Mouse (Mus musculus): ENCODE measurements around the gene Tada2b. TPM values are rescaled to one million over a fixed set of nuclear protein-coding genes. Genes with fewer than 3 reads are reported as not detected.
A peak's percentile ranks its signal among the peaks of the same experiment; 100 is the strongest.

The Tada2b gene
- total RNA-seq, 1 experiment from 2014 or later: 3.7 TPM

DNA sequence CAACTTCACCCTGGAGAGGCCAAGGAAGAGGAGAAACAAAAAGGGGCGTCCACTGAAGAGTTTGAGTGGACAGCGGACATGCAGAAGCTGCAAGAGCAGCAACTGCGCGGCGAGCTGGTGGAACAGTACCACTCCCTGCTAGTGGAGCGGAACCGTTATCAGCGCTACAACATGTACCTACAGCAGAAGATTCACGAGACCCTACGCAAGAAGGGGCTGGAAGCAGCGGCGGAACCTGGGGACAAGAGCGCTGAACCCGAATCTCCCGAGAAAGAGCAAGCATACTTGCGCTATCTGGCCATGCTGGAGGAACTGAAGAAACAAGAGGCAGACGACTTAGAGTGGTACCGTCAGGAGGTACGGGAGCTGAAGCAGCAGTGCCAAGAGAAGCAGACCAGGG is 1.2 kb upstream of the Tada2b start:
- ATAC-seq (replicated peaks in 1 of 2; ENCODE audit: insufficient read depth in 1 of 2, low FRiP score in 2 of 2, low TSS enrichment in 1 of 2, low read depth in 1 of 2, poor library complexity in 2 of 2, severe bottlenecking in 2 of 2): no peak

DNA sequence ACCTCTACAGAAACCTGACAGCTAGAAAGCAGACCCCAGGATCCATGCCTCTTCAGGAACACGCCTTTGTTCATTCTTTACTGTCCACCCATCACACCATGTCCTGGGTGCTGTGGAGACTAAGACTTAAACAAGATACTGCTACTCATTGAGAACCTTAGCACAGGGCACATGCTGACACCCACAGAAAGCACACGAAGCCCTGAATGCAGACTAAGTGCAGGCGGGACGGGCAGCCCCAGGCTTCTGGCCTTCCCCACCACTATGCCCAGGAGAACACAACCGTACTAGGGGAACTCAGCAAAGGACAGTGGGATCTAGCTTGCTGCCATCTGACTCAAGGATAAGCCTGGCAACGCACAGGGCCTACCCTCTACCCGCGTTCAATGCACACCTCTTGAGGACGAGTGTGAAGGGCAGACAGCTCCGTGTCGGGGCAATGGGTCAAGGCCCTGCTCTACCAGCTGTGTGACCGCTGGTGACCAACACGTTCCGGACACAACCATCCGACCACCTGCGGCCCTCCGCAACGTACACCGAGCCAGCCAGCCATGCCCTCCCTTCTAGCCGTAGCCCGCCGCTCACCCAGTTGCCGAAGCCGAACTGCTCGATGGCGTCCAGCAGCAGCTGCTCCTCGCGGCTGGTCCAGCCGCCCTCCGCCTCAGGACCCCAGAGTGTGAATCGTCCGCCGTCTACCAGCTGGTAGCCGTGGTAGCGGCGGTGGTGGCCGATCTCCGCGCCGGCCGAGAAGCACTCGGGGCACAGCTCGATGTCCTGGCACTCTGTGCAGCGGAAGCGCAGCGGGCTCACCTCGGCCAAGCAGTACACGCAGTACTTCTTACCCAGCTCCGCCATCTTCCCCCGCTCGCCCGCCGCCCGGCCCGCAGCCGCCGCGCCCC is 633 bp downstream of the Tada2b start:
- no peak for ATAC-seq (replicated peaks in 1 of 2; ENCODE audit: insufficient read depth in 1 of 2, low FRiP score in 2 of 2, low TSS enrichment in 1 of 2, low read depth in 1 of 2, poor library complexity in 2 of 2, severe bottlenecking in 2 of 2)

DNA sequence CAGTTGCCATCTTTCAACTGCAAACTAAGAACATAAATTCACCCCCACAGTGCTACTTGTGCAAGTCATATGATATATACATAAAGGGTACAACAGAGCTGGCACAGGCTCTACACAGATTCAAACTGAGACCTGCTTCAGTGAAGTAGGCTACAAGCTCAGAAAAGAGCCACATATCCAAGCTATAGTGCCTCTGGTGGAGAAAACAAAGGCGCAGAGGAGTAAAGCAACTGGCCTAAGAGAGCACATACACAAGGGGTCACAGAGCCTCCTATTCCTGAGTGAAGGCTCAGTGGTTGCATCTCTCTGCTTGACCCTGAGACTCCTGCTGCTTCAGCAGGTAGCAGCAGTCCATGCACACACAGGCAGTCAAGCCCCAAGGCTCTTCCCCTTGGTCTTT is 3.0 kb downstream of the Tada2b start:
- no peak for ATAC-seq (replicated peaks in 1 of 2; ENCODE audit: insufficient read depth in 1 of 2, low FRiP score in 2 of 2, low TSS enrichment in 1 of 2, low read depth in 1 of 2, poor library complexity in 2 of 2, severe bottlenecking in 2 of 2)

DNA sequence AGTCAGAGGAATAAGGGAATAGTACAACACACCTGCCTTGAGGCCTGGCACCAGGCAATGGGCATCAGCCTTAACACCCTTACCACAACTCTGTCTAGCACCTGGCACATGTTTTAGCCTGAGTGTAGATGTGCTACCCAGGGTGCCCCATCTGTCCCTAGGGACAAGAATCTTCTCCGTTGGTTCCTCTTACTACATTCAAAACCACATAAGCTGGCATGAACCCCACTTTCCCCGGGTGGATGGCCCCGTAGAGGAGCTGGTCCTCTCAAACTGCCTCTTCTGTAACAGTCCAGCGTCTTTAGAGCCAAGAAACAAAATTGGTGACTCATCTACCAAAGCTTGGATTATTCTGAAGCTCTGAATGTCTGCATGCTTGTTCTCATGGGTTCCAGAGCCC is 3.7 kb downstream of the Tada2b start:
- ATAC-seq (replicated peaks in 1 of 2; ENCODE audit: insufficient read depth in 1 of 2, low FRiP score in 2 of 2, low TSS enrichment in 1 of 2, low read depth in 1 of 2, poor library complexity in 2 of 2, severe bottlenecking in 2 of 2): no peak

DNA sequence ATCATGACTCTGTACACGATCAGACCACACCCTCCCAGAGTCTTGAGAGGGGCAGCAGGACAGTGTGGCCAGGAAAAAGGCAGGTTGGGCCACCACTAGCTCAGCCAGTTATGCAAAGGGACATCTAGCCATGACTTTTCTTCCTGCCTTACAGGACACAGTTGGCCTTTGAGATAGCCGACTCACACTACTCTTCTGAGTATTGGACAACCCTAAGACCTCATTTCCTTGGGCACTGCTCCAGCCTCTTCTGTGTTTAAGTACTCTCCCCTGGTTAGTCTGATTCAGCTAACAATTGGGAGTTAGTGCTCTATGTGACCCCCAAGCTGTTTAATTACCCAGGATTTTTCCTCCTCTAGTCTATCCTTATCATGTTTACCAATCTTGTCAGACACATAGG is 4.3 kb downstream of the Tada2b start:
- no peak for ATAC-seq (replicated peaks in 1 of 2; ENCODE audit: insufficient read depth in 1 of 2, low FRiP score in 2 of 2, low TSS enrichment in 1 of 2, low read depth in 1 of 2, poor library complexity in 2 of 2, severe bottlenecking in 2 of 2)

DNA sequence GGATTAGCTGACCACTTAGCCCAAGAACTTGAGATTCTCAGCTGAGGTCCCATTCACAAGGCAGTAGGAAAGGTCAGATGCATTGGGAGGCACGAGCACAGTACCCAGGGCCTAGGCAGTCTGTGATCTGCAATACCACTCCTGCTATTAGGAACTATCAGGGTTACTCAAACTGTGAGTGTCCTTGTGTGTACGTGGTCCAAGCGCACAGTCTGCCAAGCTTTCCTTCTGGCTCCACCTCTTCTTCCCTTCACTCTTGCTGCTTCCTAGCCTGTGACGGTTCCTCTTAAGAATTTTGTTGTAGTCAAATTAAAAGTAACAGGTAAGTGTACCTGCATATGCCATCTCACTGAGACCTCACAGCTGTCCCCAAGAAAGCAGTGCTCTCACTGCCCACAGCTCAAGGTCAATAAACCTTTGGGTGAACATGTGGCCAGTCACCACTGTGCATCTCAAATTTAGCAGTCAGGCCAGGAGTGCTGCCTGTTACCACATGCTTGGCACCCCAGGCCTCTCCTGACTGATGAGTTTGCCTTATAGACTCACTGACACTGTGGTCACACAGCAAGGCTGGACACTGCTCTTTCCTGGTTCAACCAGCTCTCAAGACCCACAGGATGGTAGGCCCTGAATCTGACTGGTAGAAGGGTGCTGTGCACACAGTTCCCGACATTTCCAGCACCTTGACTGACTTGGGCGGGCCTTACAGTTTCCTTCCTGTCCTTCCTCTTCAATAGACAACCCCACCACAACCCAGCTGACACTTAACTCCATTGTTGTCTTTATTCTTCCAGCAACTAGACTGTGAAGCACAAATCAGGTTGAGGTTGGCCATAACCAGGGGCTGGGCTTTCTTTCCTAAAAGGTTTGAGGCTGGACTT is 5.3 kb downstream of the Tada2b start:
- no peak for ATAC-seq (replicated peaks in 1 of 2; ENCODE audit: insufficient read depth in 1 of 2, low FRiP score in 2 of 2, low TSS enrichment in 1 of 2, low read depth in 1 of 2, poor library complexity in 2 of 2, severe bottlenecking in 2 of 2)

DNA sequence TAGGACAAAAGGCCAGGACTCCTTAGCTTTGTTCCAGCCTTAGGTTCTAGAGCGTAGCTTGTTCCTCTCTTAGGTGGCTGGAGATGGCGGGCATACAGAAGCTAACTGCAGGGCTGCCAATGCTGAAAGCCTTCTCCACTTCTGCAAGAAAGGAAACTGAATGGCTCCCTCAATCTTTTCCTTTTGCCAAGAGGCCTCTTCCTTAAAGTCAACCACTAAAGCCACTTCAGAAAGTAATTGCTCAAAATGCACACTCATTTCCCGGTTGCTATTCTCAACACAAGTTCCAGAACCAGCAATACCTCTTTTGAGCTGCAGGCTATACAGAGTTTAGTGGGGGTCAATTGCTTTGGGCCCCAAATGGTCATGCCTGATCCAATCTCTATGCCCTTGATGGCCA is 6.6 kb downstream of the Tada2b start:
- ATAC-seq (replicated peaks in 1 of 2; ENCODE audit: insufficient read depth in 1 of 2, low FRiP score in 2 of 2, low TSS enrichment in 1 of 2, low read depth in 1 of 2, poor library complexity in 2 of 2, severe bottlenecking in 2 of 2): peak; percentile 59 to 65

DNA sequence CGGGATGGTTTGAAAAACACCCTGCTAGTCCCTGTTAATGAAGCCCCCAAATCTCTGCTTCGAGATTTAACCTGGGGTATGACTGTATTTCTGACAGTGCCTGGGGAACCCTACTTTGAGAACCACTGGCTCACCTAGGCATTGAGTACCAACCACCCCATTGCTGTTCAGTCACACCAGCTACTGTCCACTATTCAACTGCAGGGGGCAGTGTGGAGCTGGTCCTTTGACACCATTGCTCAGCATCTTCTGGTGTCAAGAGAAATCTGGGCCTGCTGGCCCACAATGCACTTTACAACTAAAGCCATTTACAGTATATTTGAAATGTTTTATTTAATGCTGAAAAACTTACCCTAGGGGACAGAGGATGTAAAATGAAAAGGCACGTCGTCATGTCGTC is 9.8 kb downstream of the Tada2b start:
- ATAC-seq (replicated peaks in 1 of 2; ENCODE audit: insufficient read depth in 1 of 2, low FRiP score in 2 of 2, low TSS enrichment in 1 of 2, low read depth in 1 of 2, poor library complexity in 2 of 2, severe bottlenecking in 2 of 2): peak; percentile 57 to 72; a peak in 3 of 4 replicates

DNA sequence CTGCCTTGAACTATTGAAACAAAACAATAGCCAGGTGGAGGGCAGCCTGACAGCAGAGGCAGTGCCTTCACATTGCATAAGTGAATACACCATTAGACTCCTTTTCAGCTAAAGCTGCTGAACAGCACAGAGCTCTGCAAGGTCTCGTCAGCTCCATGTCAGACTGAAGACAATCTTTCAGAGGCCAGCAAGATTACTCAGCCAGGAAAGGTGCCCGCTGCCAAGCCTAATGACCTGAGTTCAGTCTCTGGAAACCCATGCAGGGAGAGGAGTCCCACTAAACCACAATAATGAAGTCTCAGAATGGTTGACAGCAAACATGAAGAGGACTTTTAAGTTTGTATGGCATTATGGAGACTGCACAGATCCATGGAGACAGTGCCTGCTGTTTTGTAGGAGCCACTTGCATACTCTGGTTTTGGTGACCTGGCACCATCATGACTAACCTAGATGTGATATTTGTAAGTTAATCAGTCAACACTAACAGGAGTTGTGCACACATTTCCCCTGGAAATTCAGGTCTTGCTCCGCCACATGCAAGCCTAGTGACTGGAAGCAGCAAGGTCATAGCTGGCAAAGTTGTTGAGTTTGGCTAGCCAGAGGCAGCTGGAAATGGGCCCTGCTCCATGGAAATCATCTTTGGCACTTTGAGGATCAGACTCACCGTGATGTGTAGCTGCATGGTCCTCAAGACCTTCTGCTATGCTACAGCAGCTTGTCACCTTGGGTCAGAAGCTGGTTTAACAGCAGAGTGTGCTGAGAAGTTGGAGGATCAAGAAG is 11.0 kb downstream of the Tada2b start:
- no peak for ATAC-seq (replicated peaks in 1 of 2; ENCODE audit: insufficient read depth in 1 of 2, low FRiP score in 2 of 2, low TSS enrichment in 1 of 2, low read depth in 1 of 2, poor library complexity in 2 of 2, severe bottlenecking in 2 of 2)

DNA sequence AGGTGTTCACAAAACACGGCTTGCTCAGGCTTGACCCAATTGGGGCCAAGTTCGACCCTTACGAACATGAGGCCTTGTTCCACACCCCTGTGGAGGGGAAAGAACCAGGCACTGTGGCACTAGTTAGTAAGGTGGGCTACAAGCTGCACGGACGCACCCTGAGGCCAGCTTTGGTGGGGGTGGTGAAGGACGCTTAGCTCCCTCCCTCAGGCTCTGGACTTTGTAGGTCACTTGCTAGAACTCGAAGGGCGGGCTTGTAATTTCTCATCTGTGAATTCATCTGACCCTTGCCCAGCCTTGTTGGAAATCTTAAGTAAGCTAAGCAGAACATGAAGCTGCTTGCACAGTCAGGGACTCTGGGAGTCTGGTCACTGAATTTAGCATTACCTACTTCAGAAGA is 12.9 kb downstream of the Tada2b start:
- no peak for ATAC-seq (replicated peaks in 1 of 2; ENCODE audit: insufficient read depth in 1 of 2, low FRiP score in 2 of 2, low TSS enrichment in 1 of 2, low read depth in 1 of 2, poor library complexity in 2 of 2, severe bottlenecking in 2 of 2)

DNA sequence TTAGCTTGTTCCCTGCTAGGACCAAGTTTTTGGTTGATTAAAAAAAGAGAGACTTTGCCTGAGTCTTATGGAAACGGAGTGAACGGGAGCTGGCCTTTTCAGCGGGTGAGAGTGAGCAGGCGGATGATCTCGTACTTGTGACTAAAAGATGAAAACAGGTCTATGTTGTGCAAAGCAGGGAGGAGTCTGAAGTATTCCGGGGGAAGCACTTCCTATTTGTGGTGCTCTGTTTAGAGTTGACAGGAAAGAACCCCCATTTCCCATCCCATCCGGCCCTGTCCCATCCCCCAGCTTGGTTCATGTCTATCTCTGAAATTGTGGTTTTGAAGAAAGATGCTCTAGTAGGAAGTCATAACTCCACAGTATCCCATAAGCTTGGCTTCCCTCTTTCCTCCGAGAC is 18.2 kb downstream of the Tada2b start:
- ATAC-seq (replicated peaks in 1 of 2; ENCODE audit: insufficient read depth in 1 of 2, low FRiP score in 2 of 2, low TSS enrichment in 1 of 2, low read depth in 1 of 2, poor library complexity in 2 of 2, severe bottlenecking in 2 of 2): no peak

DNA sequence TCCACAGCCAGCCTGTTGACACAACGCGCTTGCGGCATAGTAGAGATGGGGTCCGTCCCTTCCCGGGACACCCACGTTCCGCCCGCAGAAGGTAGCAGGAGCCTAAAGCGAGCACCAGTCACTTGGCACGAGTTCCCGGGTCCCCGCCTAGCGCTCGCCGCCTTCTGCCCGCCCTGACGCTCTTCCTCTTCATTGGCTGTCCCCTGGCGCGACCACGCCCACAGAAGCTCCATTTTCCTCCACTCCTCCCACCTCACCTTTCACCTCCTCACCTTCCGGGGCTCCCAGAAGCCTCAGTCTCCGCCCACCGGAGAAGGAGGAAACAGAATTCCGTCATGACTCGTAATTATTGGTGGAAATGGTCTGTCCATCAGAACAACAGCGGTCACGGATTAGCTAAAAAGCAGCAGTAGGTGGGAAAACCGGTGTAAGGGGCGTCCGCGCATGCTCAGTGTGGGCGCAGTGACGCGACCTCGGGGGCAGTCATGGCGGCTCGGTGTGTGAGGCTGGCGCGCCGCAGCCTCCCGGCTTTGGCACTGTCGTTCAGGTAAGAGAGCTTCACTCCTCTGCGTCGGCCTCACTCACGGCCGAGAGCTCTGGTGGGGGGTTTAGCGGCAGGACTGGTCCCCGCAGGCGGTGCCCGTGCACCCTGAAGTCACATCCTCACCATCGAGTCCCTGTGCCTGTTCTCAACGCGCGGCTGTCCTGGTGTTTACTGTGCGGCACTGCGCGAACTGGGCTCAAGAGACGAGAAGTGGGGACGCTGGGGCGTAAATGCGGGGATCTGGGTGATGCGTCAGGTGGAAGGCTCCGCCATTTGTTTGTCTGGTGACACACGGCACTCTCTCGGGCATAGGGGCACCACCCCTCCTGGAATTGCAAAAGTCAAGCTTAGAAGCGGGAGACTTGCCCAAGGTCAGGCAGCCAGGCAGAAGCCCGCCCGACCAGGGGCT is 19.1 kb downstream of the Tada2b start, which contains the start of gene Grpel1:
Gene Grpel1, plus strand, starts transcription at position 290 of the 953 bp plus-strand sequence.
- ATAC-seq (replicated peaks in 1 of 2; ENCODE audit: insufficient read depth in 1 of 2, low FRiP score in 2 of 2, low TSS enrichment in 1 of 2, low read depth in 1 of 2, poor library complexity in 2 of 2, severe bottlenecking in 2 of 2): peak; percentile 93 to 96

DNA sequence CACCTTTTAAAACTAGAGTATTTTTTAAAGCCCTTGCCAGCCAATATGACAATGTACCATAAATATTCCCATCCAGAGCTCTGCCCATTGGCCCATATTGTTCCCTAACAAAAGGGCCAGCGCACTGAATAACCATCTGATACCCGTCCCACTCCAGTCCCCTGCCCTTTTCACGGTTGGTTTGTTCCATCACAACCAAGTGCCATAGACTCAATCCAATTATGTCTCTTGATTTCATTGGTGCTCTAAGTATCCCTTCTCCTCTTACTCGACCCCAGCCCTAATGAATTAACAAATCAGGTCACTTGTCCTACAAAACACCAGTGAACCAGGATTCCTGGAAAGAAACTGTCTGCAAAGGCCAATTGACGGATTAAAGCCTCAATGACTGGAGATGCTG is 20.7 kb downstream of the Tada2b start:
- ATAC-seq (replicated peaks in 1 of 2; ENCODE audit: insufficient read depth in 1 of 2, low FRiP score in 2 of 2, low TSS enrichment in 1 of 2, low read depth in 1 of 2, poor library complexity in 2 of 2, severe bottlenecking in 2 of 2): no peak

DNA sequence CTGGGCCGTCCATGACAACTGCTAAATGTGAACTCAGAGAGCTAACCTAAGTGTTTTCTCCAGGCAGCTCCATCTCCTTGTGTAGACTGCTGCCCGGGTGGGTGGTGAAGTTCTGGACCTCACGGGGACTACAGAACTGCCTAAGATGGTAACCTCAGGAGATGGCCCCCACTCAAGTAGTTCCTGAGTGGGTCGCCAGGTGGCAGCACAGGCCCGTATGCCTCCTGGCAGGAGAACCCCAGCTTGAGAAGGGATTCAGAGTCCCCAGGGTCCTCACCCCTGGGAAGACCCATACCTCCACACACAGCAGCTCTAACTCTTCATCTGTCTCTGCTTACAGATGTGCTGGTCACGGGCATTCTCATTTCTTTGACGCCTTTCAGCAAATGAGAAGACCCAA is 21.3 kb downstream of the Tada2b start:
- ATAC-seq (replicated peaks in 1 of 2; ENCODE audit: insufficient read depth in 1 of 2, low FRiP score in 2 of 2, low TSS enrichment in 1 of 2, low read depth in 1 of 2, poor library complexity in 2 of 2, severe bottlenecking in 2 of 2): peak; percentile 42 to 48; a peak in 2 of 4 replicates

DNA sequence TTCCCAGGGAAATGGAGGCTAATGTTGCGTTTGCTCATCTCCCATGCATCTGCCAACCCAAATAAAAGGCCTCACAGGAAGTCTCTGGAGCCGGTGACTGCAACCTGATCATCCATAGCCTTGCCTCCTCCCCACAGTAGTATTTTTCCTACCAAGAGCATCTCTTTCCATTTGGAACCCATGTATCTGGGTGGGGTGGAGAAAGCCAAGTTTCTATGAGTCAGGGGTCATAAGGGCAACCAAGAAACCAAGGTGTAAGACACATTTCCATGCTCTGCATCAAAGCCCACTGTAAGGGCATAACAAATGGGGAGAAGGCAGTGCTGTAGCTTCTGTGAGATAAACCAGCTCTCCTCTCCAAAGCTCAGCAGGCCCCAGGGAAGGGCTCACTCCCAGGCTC is 22.9 kb downstream of the Tada2b start:
- no peak for ATAC-seq (replicated peaks in 1 of 2; ENCODE audit: insufficient read depth in 1 of 2, low FRiP score in 2 of 2, low TSS enrichment in 1 of 2, low read depth in 1 of 2, poor library complexity in 2 of 2, severe bottlenecking in 2 of 2)

DNA sequence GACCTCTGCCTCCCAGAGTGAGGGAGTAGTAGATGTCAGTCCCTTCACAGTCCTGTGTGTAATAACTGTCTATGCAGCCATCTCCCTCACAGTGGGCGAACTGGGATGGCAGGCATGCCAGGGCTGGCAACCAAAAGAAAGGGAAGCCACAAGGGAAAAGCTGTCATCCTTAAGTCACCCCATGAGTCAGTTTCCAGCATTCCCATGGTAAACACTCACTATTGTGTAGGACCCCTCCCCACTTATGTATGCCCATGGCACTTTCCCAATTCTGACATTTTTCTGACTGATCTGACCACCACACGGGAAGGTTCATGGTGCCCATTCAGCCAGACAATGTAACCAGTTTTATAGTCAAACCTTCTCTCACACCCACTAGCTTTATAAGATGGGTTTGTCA is 23.4 kb downstream of the Tada2b start:
- ATAC-seq (replicated peaks in 1 of 2; ENCODE audit: insufficient read depth in 1 of 2, low FRiP score in 2 of 2, low TSS enrichment in 1 of 2, low read depth in 1 of 2, poor library complexity in 2 of 2, severe bottlenecking in 2 of 2): no peak

DNA sequence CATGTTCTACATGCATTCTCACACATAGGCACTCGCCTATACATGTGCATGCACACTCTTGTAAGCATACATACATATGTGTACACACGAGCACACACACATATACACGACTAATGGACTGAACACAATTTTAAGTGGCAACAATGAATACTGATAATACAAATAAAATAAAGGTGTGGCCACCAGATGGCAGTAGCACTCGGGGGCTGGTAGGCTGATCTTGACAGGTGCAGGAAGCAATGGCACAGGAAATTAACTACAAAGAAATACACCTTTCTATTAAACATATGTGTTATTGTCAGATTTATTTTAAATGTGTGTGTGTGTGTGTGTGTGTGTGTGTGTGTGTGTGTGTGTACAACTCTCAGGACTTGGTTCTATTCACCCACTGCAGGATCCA is 25.2 kb downstream of the Tada2b start:
- ATAC-seq (replicated peaks in 1 of 2; ENCODE audit: insufficient read depth in 1 of 2, low FRiP score in 2 of 2, low TSS enrichment in 1 of 2, low read depth in 1 of 2, poor library complexity in 2 of 2, severe bottlenecking in 2 of 2): no peak

Data from hematopoietic stem cell, adult 5-6 weeks (primary cell).